Mouse (Mus musculus): ENCODE results near the gene Osbpl6.

- no peak for TF ChIP-seq CTCF (IDR thresholded peaks at IDR 0.05; ENCODE audit: low read depth, low read length)
- no peak for TF ChIP-seq TAL1 (conservative IDR thresholded peaks at IDR 0.05; ENCODE audit: low read depth, low read length)
- no peak for TF ChIP-seq GATA2 (IDR thresholded peaks at IDR 0.05; ENCODE audit: borderline replicate concordance, low read depth, low read length)
Measured at GRCm38 (mm10) chr2:76599214-76599613, 192.9 kb downstream of the Osbpl6 start.
